Mouse (Mus musculus) liver, adult 2 months (tissue): Measurements from ENCODE around the gene Zfp729b.

Experiments used
- CTCF ChIP-seq: fragments of 200-500 bp; IDR thresholded peaks from 2 replicates; pipeline ENCODE4 v1.5.1; 2011; ENCODE audit warnings: low read depth, low read length, control low read depth
- POLR2A ChIP-seq: fragments of 200-500 bp; IDR thresholded peaks from 2 replicates; pipeline ENCODE4 v1.6.1; 2011; ENCODE audit warnings: low read length, control low read depth; ENCODE audit not compliant: insufficient read depth; ENCODE audit errors: extremely low read depth

DNA sequence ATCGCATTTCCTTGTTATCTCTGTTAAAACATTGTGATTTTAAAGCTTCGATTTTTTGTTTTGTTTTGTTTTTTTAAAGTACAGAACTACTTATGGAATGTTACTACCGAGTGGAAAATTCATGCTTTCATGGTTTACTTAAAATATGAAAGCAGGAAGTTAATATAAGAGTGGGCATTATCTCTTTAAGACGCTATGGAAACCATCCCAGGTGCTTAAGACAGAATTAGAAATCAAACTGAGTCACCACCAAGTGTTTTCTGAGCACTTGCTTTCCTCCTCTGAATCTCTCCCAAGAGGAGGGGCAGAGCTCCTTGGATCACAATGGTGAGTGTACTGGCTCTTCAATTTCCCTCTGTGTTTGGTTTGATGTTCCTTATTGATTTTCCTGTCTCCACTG, 601 bp upstream of the Zfp729b start:
- TF ChIP-seq CTCF (no peak), POLR2A (no peak)
